Mouse (Mus musculus) skeletal muscle tissue, adult 2 months (tissue): Measurements from ENCODE around the gene Cadm3.
A peak's percentile ranks its signal among the peaks of the same experiment; 100 is the strongest.

Experiments used
- DNase-seq: peaks from one replicate; pipeline ENCODE4 v3.0.0-alpha.2; 2012; ENCODE audit warnings: low read depth, low spot score

Gene Cadm3

GRCm38 (mm10) chr1:173367356-173368046 is at the start of gene Cadm3:
TSS of gene Cadm3 (minus strand) at chr1:173367695.
- DNase-seq = peak; percentile 24

- DNase-seq = no peak
Observed at GRCm38 (mm10) chr1:173414631-173415030, 47.1 kb upstream of the Cadm3 start.

- DNase-seq = no peak
Observed at GRCm38 (mm10) chr1:173411863-173412262, 44.4 kb upstream of the Cadm3 start.

GRCm38 (mm10) chr1:173409066-173409465 is 41.6 kb upstream of the Cadm3 start:
- no peak for DNase-seq

GRCm38 (mm10) chr1:173404696-173405309 is 37.3 kb upstream of the Cadm3 start:
- no peak for DNase-seq

- peak; percentile 5 for DNase-seq
Observed at GRCm38 (mm10) chr1:173398323-173398970, 31.0 kb upstream of the Cadm3 start.

- no peak for DNase-seq
Observed at GRCm38 (mm10) chr1:173391754-173392153, 24.3 kb upstream of the Cadm3 start.

GRCm38 (mm10) chr1:173389901-173390401 is 22.5 kb upstream of the Cadm3 start:
- DNase-seq = no peak

GRCm38 (mm10) chr1:173389431-173389830 is 21.9 kb upstream of the Cadm3 start:
- DNase-seq = no peak

- DNase-seq = no peak
Observed at GRCm38 (mm10) chr1:173381436-173381835, 13.9 kb upstream of the Cadm3 start.

GRCm38 (mm10) chr1:173377380-173378112 is 10.1 kb upstream of the Cadm3 start:
- DNase-seq = peak; percentile 13

- no peak for DNase-seq
Observed at GRCm38 (mm10) chr1:173374020-173374419, 6.5 kb upstream of the Cadm3 start.

- DNase-seq = no peak
Observed at GRCm38 (mm10) chr1:173371586-173371985, 4.1 kb upstream of the Cadm3 start.

- no peak for DNase-seq
Observed at GRCm38 (mm10) chr1:173370456-173370855, 3.0 kb upstream of the Cadm3 start.

GRCm38 (mm10) chr1:173369611-173370010 is 2.1 kb upstream of the Cadm3 start:
- no peak for DNase-seq

- DNase-seq = no peak
Observed at GRCm38 (mm10) chr1:173366701-173367355, 667 bp downstream of the Cadm3 start.

- peak; percentile 15 for DNase-seq
Observed at GRCm38 (mm10) chr1:173365970-173366409, 1.5 kb downstream of the Cadm3 start.

GRCm38 (mm10) chr1:173364125-173364800 is 3.2 kb downstream of the Cadm3 start:
- DNase-seq = no peak

- no peak for DNase-seq
Observed at GRCm38 (mm10) chr1:173363436-173363835, 4.1 kb downstream of the Cadm3 start.

- no peak for DNase-seq
Observed at GRCm38 (mm10) chr1:173361651-173362050, 5.8 kb downstream of the Cadm3 start.
